Mouse (Mus musculus): ENCODE data around the gene Sars2. TPM values are rescaled to one million over a fixed set of nuclear protein-coding genes. Genes with fewer than 3 reads are reported as not detected.

The Sars2 gene
- polyA plus RNA-seq, 1 experiment from 2014 or later, result 32.8 TPM

DNA sequence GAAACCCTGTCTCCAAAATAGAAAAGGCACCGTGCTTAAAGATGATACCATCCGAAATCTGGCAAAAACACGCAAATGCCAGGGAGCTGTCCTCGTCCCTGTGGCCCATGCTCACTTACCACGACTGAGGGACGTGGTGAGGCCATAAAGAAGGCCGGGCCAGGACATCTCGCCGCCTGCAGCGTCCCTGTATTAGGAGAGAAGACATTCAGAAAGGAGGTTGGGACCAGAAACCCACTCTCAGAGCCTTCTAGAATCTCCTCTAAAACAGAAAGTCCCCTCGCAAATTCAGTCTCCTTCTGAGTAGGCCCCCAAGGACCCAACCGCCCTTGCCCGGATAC is 454 bp upstream of the Sars2 start:
- Histone ChIP-seq H3K27ac (ENCODE audit: low read length) (peak overlapping the region; percentile 54; the same call in 1 of the 2 replicates), H3K4me1 (ENCODE audit: insufficient read depth, low read length) (peaks cover 11% of the 10 kb centered on the region), H3K36me3 (ENCODE audit: insufficient read depth, low read length) (peaks cover 30% of the 10 kb centered on the region), H3K27me3 (ENCODE audit: insufficient read depth, low read length) (no peaks in the 10 kb centered on the region), H3K4me2 (replicated peaks; ENCODE audit: low read depth, low read length) (peak overlapping the region; percentile 75), H3K9ac (replicated peaks; ENCODE audit: low read length) (peak overlapping the region; percentile 83), H3K4me3 (ENCODE audit: low read length) (peak overlapping the region; percentile 58), H3K9me3 (ENCODE audit: low read length) (no peaks in the 10 kb centered on the region)
- peak; percentile 22; the same call in 1 of the 2 replicates for ATAC-seq (ENCODE audit: low FRiP score, low TSS enrichment)
- WGBS, result under 1% methylated on average over 13 of the region's 13 CpGs

DNA sequence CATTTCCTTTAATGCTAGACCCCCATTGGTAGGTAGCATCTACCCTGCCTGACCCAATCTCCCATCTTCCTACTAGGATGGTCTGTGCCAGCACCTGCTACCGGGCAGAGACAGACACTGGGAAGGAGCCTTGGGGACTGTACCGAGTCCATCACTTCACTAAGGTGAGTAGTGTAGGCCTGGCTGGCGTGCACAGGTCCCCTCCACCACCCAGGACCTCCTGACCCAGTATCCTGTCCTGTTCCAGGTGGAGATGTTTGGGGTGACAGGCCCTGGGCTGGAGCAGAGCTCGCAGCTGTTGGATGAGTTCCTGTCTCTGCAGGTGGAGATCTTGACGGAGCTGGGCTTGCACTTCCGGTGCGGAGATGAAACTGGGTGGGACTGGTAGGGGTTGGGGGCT is 8.1 kb downstream of the Sars2 start:
- H3K27me3 ChIP-seq (ENCODE audit: insufficient read depth, low read length), result no peaks in the 10 kb centered on the region
- no peak; the same call in 1 of the 2 replicates for ATAC-seq (ENCODE audit: low FRiP score, low TSS enrichment)
- H3K27ac ChIP-seq (ENCODE audit: low read length), result no peak overlapping the region
- H3K9ac ChIP-seq (replicated peaks; ENCODE audit: low read length), result no peak overlapping the region
- H3K4me3 ChIP-seq (ENCODE audit: low read length), result no peak overlapping the region
- H3K4me1 ChIP-seq (ENCODE audit: insufficient read depth, low read length), result no peaks in the 10 kb centered on the region
- peaks cover 14% of the 10 kb centered on the region for H3K36me3 ChIP-seq (ENCODE audit: insufficient read depth, low read length)
- WGBS, result 95% methylated on average over 7 of the region's 7 CpGs
- H3K4me2 ChIP-seq (replicated peaks; ENCODE audit: low read depth, low read length), result no peak overlapping the region
- H3K9me3 ChIP-seq (ENCODE audit: low read length), result no peaks in the 10 kb centered on the region

DNA sequence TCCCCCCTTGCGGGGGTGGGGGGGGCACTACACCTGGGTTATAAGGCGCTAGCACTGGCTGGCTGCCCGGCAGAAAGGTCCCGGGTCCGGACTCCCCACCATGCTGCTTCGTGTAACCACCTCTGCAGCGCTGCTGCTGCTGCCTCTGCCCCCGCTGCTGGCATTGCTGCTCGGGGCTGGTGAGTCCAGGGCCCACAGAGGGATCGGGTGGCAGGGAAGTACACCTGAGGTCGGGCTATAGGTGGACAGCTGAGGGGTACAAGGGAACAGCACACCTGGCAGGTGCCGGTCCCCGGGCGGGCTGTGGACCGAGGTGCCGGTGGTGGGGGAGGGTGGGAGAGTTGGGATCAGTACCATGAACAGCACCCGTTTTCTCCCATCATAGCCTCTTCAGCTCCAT is 14.3 kb downstream of the Sars2 start, which contains the start of gene Ccer2:
Gene Ccer2, plus strand, starts transcription at position 96 of the 400 bp plus-strand sequence.
- ATAC-seq (ENCODE audit: low FRiP score, low TSS enrichment), result 0 out of 2 replicates have a peak, but pooled peaks have one; percentile 29

DNA sequence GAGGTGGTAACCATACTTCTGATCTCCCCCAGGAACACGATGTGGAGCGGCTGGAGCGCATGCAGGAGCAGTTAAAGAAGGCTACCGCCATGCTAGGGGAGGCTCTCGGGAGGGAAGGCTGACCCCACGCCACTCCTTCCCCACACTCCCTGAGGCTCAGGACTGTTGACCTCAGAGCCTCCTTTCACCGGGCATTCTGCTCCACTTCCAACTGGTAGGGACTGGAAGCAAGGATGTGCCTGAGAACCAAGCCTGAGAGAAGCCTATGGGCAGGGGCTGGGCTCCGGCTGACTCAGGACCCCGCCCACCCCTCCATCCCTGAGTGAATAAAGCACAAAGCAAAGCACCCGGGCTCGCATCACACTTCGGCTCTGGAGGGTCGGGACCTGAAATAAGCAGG is 16.8 kb downstream of the Sars2 start:
- Histone ChIP-seq H3K9me3 (ENCODE audit: low read length) (no peaks in the 10 kb centered on the region), H3K4me3 (ENCODE audit: low read length) (no peak overlapping the region), H3K27me3 (ENCODE audit: insufficient read depth, low read length) (peaks cover 10% of the 10 kb centered on the region; the same call in 1 of the 2 replicates), H3K9ac (replicated peaks; ENCODE audit: low read length) (no peak overlapping the region), H3K4me2 (replicated peaks; ENCODE audit: low read depth, low read length) (no peak overlapping the region), H3K27ac (ENCODE audit: low read length) (no peak overlapping the region), H3K36me3 (ENCODE audit: insufficient read depth, low read length) (peaks cover 26% of the 10 kb centered on the region), H3K4me1 (ENCODE audit: insufficient read depth, low read length) (peaks cover 6% of the 10 kb centered on the region)
- no peak for ATAC-seq (ENCODE audit: low FRiP score, low TSS enrichment)
- 89% methylated on average over 13 of the region's 13 CpGs for WGBS

More for the DNA sequence above, 14.3 kb downstream of the Sars2 start, which contains the start of gene Ccer2:
- H3K4me1 ChIP-seq (ENCODE audit: insufficient read depth, low read length), result peaks cover 6% of the 10 kb centered on the region
- no peak within 1 kb of the TSS for H3K9ac ChIP-seq (replicated peaks; ENCODE audit: low read length)
- H3K27ac ChIP-seq (ENCODE audit: low read length), result no peak within 1 kb of the TSS
- 4% methylated on average over 17 of the region's 17 CpGs for WGBS
- peak within 1 kb of the TSS; percentile 36 for H3K4me2 ChIP-seq (replicated peaks; ENCODE audit: low read depth, low read length)
- peaks cover 10% of the 10 kb centered on the region; the same call in 1 of the 2 replicates for H3K27me3 ChIP-seq (ENCODE audit: insufficient read depth, low read length)
- H3K9me3 ChIP-seq (ENCODE audit: low read length), result no peaks in the 10 kb centered on the region
- H3K36me3 ChIP-seq (ENCODE audit: insufficient read depth, low read length), result peaks cover 25% of the 10 kb centered on the region
- H3K4me3 ChIP-seq (ENCODE audit: low read length), result no peak within 1 kb of the TSS

DNA sequence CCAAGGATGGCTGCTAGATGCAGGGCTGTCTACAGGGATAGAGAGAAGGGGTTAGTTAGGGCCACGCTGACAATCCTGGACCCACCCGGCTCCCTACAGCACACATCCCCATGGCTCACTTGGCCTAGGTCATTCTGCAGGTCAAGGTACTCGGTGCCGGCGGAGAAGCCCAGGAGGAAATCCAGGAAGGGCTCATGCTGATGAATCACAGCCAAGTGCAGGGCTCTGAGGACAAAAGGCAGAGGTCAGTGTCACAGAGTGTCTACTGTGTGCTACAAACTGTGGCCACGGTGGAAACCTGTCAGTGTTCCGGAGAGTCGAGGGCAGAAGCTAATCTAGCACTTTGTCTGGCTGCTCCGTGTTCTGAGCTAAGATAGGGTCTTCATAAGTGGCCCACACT is 20.1 kb downstream of the Sars2 start:
- no peak overlapping the region for H3K4me3 ChIP-seq (ENCODE audit: low read length)
- peaks cover 26% of the 10 kb centered on the region for H3K36me3 ChIP-seq (ENCODE audit: insufficient read depth, low read length)
- WGBS, result 89% methylated on average over 9 of the region's 9 CpGs
- no peaks in the 10 kb centered on the region for H3K9me3 ChIP-seq (ENCODE audit: low read length)
- no peaks in the 10 kb centered on the region for H3K27me3 ChIP-seq (ENCODE audit: insufficient read depth, low read length)
- H3K9ac ChIP-seq (replicated peaks; ENCODE audit: low read length), result no peak overlapping the region
- peaks cover 6% of the 10 kb centered on the region; the same call in 1 of the 2 replicates for H3K4me1 ChIP-seq (ENCODE audit: insufficient read depth, low read length)
- H3K27ac ChIP-seq (ENCODE audit: low read length), result no peak overlapping the region
- H3K4me2 ChIP-seq (replicated peaks; ENCODE audit: low read depth, low read length), result no peak overlapping the region
- no peak for ATAC-seq (ENCODE audit: low FRiP score, low TSS enrichment)

DNA sequence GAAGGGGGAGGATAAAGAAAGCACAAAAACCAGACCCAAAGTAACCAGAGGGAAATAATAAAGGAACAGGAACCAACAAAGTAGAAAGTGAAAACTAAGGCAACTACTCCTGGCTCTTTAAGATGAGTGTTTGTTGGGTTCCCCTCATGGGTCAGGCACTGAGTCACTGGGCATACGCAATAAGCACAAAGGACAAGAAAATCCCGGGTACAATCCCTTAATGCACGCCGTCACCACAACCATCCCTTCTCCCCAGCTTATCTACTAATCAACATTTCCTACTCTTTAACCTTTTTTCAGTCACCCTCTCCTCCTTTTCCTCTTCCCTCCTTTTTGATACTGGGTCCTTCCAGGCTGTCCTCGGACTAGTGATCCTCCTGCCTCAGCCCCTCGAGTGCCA is 23.4 kb downstream of the Sars2 start:
- Histone ChIP-seq H3K27ac (ENCODE audit: low read length) (no peak overlapping the region), H3K9me3 (ENCODE audit: low read length) (no peaks in the 10 kb centered on the region), H3K4me2 (replicated peaks; ENCODE audit: low read depth, low read length) (peak overlapping the region; percentile 66), H3K27me3 (ENCODE audit: insufficient read depth, low read length) (no peaks in the 10 kb centered on the region), H3K9ac (replicated peaks; ENCODE audit: low read length) (0 out of 2 replicates have a peak overlapping the region, but pooled peaks have one; percentile 75), H3K4me1 (ENCODE audit: insufficient read depth, low read length) (peaks cover 13% of the 10 kb centered on the region), H3K4me3 (ENCODE audit: low read length) (peak overlapping the region; percentile 72), H3K36me3 (ENCODE audit: insufficient read depth, low read length) (peaks cover 14% of the 10 kb centered on the region)
- 86% methylated on average over 6 of the region's 6 CpGs for WGBS
- no peak for ATAC-seq (ENCODE audit: low FRiP score, low TSS enrichment)

DNA sequence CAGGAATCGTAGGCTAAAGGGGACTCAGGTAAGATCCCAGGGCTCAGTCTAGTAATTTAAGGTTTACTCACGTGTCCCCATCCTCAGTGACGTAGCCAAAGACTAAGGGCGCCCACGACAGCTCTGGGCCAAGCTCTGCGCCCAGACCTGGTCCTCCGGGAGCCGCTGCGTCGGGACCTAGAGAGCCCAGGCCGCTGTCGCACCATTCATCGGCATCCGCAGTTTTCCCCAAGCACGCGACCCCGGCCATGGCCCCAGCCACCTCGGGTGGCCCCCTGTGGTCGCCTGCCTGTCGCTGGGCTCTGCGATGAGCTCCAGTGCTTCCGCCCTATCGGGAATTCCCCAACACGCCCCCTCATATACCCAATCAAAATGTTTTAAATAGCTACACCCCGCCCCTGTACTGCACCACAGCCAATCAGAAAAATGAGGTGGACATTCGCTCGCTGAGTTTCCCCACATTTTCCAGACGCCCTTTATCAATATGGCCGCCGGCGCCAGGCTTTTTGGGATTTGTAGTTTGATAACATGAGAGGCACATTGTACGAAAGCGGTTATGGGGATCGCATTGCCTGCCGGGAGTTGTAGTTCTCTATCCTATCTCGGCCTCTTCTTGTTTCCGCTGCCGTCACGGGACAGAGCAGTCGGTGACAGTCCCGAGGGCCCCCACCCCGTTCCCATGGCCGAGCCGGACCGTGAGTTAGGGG is 24.5 kb downstream of the Sars2 start, which contains the start of gene Sirt2:
Gene Sirt2, plus strand, starts transcription at position 563 of the 707 bp plus-strand sequence.
- Histone ChIP-seq H3K36me3 (ENCODE audit: insufficient read depth, low read length) (peaks cover 6% of the 10 kb centered on the region), H3K27ac (ENCODE audit: low read length) (no peak within 1 kb of the TSS)
- under 1% methylated on average over 45 of the region's 45 CpGs for WGBS

DNA sequence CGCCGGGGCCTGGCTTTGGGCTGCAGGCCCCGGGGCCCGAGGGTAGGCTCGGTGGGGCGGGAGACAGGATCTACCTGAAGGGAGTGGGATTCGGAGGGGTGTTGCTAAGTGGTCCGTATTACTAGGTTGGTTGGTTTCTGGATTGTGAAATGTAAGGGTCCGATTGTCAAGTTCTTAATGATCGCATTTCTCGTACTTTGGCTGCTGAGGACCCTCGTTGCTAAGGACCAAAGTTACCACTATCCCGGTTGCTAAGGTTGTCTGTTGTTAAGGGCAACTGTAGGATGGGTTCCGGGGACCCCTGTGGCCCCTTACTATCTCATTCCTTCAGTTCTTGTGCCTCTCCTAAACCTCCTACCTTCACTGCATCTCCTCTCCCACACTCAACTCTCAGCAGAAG is 25.1 kb downstream of the Sars2 start:
- Histone ChIP-seq H3K4me3 (ENCODE audit: low read length) (peak overlapping the region; percentile 72), H3K36me3 (ENCODE audit: insufficient read depth, low read length) (peaks cover 3% of the 10 kb centered on the region; the same call in 1 of the 2 replicates), H3K27me3 (ENCODE audit: insufficient read depth, low read length) (no peaks in the 10 kb centered on the region), H3K9ac (replicated peaks; ENCODE audit: low read length) (peak overlapping the region; percentile 90), H3K4me1 (ENCODE audit: insufficient read depth, low read length) (peaks cover 13% of the 10 kb centered on the region), H3K4me2 (replicated peaks; ENCODE audit: low read depth, low read length) (peak overlapping the region; percentile 57), H3K9me3 (ENCODE audit: low read length) (no peaks in the 10 kb centered on the region), H3K27ac (ENCODE audit: low read length) (no peak overlapping the region)
- no peak; the same call in 1 of the 2 replicates for ATAC-seq (ENCODE audit: low FRiP score, low TSS enrichment)
- WGBS, result 6% methylated on average over 14 of the region's 14 CpGs

More for the DNA sequence above, 24.5 kb downstream of the Sars2 start, which contains the start of gene Sirt2:
- Histone ChIP-seq H3K4me3 (ENCODE audit: low read length) (peak within 1 kb of the TSS; percentile 72), H3K4me2 (replicated peaks; ENCODE audit: low read depth, low read length) (peak within 1 kb of the TSS; percentile 66), H3K9ac (replicated peaks; ENCODE audit: low read length) (peak within 1 kb of the TSS; percentile 90), H3K4me1 (ENCODE audit: insufficient read depth, low read length) (peaks cover 13% of the 10 kb centered on the region), H3K27me3 (ENCODE audit: insufficient read depth, low read length) (no peaks in the 10 kb centered on the region), H3K9me3 (ENCODE audit: low read length) (no peaks in the 10 kb centered on the region)
- ATAC-seq (ENCODE audit: low FRiP score, low TSS enrichment), result peak; percentile 99

DNA sequence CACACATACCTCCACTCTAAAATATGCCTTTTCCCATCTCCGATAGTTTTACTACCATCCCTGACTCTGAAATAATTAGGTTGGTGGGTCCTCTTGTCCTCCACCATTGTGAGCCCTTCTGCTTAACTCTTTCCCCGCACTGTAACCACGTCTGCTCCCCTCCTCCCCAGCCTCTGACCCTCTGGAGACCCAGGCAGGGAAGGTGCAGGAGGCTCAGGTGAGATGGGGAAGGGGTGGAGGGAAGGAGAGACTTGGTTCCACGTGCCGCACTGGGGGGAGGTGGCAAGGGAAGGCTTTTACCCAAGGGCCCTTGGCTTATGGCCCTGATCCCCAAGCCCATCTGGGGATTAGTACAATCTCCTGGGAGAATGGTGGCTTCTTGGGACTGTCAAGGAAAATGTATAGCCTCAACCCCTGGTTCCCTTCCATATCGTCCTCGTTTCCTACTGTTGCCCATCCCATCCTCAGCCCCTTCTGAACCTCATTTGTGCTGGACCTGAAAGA is 25.7 kb downstream of the Sars2 start, which contains the start of gene Nfkbib:
Gene Nfkbib, minus strand, starts transcription at position 51 of the 504 bp plus-strand sequence.
- H3K9me3 ChIP-seq (ENCODE audit: low read length), result no peaks in the 10 kb centered on the region
- no peak within 1 kb of the TSS for H3K27ac ChIP-seq (ENCODE audit: low read length)
- WGBS, result 54% methylated on average over 7 of the region's 7 CpGs
- H3K4me2 ChIP-seq (replicated peaks; ENCODE audit: low read depth, low read length), result peak within 1 kb of the TSS; percentile 66
- peak within 1 kb of the TSS; percentile 90 for H3K9ac ChIP-seq (replicated peaks; ENCODE audit: low read length)
- no peaks in the 10 kb centered on the region; the same call in 1 of the 2 replicates for H3K36me3 ChIP-seq (ENCODE audit: insufficient read depth, low read length)
- H3K4me1 ChIP-seq (ENCODE audit: insufficient read depth, low read length), result peaks cover 13% of the 10 kb centered on the region
- H3K4me3 ChIP-seq (ENCODE audit: low read length), result peak within 1 kb of the TSS; percentile 72
- ATAC-seq (ENCODE audit: low FRiP score, low TSS enrichment), result no peak
- no peaks in the 10 kb centered on the region for H3K27me3 ChIP-seq (ENCODE audit: insufficient read depth, low read length)

All from kidney, embryonic 16.5 days (tissue).